Mouse (Mus musculus) lung, embryonic 14.5 days (tissue): ENCODE results near the gene Phlpp1. TPM values are rescaled to one million over a fixed set of nuclear protein-coding genes. Genes with fewer than 3 reads are reported as not detected.
A peak's percentile ranks its signal among the peaks of the same experiment; 100 is the strongest.

Source experiments
- ATAC-seq: fragments of 200-750 bp; cut with Nextera tagmentation; 2 replicates; pipeline ENCODE4 v1.8.0; 2017; ENCODE audit warnings: mild to moderate bottlenecking, moderate TSS enrichment, moderate library complexity; ENCODE audit not compliant: insufficient read depth
- DNase-seq: peaks from one replicate; pipeline ENCODE4 v3.0.0-alpha.2; 2015
- H3K27ac ChIP-seq: fragments of 300-500 bp; sonication (generic); 2 replicates; pipeline ENCODE4 v1.5.1; 2014; ENCODE audit warnings: low read depth, mild to moderate bottlenecking, moderate library complexity
- H3K27me3 ChIP-seq: fragments of 300-500 bp; sonication (generic); 2 replicates; pipeline ENCODE4 v1.6.1; 2014; ENCODE audit warnings: low read length, control low read depth; ENCODE audit not compliant: insufficient read depth
- H3K36me3 ChIP-seq: fragments of 300-500 bp; sonication (generic); 2 replicates; pipeline ENCODE4 v1.6.1; 2014; ENCODE audit warnings: control low read depth; ENCODE audit not compliant: insufficient read depth
- H3K4me1 ChIP-seq: fragments of 300-500 bp; sonication (generic); 2 replicates; pipeline ENCODE4 v1.6.1; 2014; ENCODE audit warnings: antibody characterized with exemption, control low read depth; ENCODE audit not compliant: insufficient read depth
- H3K4me2 ChIP-seq: fragments of 300-500 bp; sonication (generic); 2 replicates; pipeline ENCODE4 v1.6.1; 2014; ENCODE audit warnings: mild to moderate bottlenecking
- H3K4me3 ChIP-seq: fragments of 300-500 bp; sonication (generic); 2 replicates; pipeline ENCODE4 v1.5.1; 2014; ENCODE audit warnings: low read depth, low read length
- H3K9ac ChIP-seq: fragments of 300-500 bp; sonication (generic); 2 replicates; pipeline ENCODE4 v1.6.1; 2014
- H3K9me3 ChIP-seq: fragments of 300-500 bp; sonication (generic); 2 replicates; pipeline ENCODE4 v1.6.1; 2016; ENCODE audit warnings: low read depth, low read length, control low read depth
- CTCF ChIP-seq: IDR thresholded peaks from 2 replicates; pipeline ENCODE4 v1.5.1; 2016; ENCODE audit warnings: antibody characterized with exemption, low read depth
- WGBS: fragments of 180-500 bp; shearing (Covaris S2); extraction: QIAGEN DNeasy Blood & Tissue Kit; methylation state at CpG from one replicate; pipeline ENCODE4 v1.1.7; 2014; 5-methylcytosine and 5-hydroxymethylcytosine counted together
- polyA plus RNA-seq: library from polyadenylated mRNA; unstranded; fragments of >200 nt; fragmentation: Nextera tagmentation; extraction: Ambion mirVana; gene quantifications from 2 replicates; pipeline ENCODE4 v1.2.1, GENCODE M21; 2014

Phlpp1 gene
- polyA plus RNA-seq, 1 experiment from 2014 or later, result 4.2 TPM

DNA sequence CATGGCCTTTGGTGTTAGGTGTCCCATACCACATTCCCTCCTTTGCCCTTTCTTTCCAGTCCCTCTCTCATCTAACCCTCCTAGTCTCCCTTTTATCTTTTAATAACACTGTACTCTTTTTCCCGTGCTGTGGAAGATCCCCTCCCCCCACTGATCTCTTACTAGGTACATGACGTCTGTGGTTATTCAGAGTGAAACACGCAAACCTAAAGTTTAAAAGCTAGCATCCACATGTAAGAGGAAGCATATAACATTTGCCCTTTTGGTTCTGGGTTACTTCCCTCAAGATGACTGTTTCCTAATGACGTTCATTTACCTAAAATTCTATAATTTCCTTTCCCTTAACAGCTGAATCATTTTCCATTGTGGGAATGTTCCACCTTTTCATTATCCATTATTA, 203.4 kb downstream of the Phlpp1 start:
- Histone ChIP-seq H3K9me3 (no peaks in the 10 kb centered on the region), H3K4me2 (no peak overlapping the region), H3K27me3 (no peaks in the 10 kb centered on the region), H3K4me3 (no peak overlapping the region), H3K9ac (no peak overlapping the region), H3K36me3 (no peaks in the 10 kb centered on the region), H3K27ac (no peak overlapping the region), H3K4me1 (no peaks in the 10 kb centered on the region)
- ATAC-seq (no peak), DNase-seq (no peak)
- WGBS, result 72% methylated on average over 4 of the region's 4 CpGs
- TF ChIP-seq CTCF, result no peak

DNA sequence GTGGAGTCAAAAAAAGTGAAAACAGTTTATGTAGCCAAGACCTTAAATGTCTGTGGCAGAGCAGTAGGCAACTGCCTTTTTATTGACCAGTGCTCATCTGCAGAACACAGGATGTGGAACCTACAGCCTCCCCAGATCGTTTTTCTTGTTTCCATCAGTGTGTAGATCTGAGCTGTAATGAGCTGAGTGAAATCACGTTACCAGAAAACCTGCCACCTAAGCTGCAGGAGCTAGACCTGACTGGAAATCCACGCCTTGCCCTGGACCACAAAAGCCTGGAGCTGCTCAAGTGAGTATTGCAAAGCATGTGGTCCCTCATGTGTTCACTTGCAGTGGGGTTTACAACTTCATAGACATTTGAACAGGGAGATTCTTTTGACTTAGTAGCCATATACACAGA, 204.5 kb downstream of the Phlpp1 start:
- no peak for ATAC-seq

DNA sequence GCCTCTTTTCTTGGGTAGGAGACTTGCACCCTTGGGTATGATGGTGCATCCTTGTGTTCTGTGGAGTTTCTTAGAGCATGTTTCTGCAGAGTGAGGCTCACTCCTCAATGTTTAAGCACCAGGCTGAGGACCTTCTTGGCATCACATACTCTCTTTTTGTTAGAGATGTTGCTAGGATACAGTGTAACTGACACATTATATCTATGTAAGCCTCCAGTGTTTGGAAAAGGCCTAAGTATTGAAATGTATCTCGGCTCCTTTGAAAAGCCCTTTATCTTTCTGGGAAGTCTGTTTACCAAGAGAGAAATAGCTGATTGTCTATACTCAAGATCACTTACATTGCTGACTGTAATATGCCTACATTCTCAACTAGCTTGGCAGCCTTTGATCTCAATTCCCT, 208.9 kb downstream of the Phlpp1 start:
- Histone ChIP-seq H3K36me3 (no peaks in the 10 kb centered on the region), H3K4me1 (no peaks in the 10 kb centered on the region), H3K9ac (no peak overlapping the region), H3K27ac (no peak overlapping the region), H3K4me3 (no peak overlapping the region), H3K9me3 (no peaks in the 10 kb centered on the region), H3K27me3 (no peaks in the 10 kb centered on the region), H3K4me2 (no peak overlapping the region)
- peak; percentile 16 for DNase-seq
- no peak for TF ChIP-seq CTCF
- WGBS, result 19% methylated on average over 1 of the region's 1 CpGs
- no peak for ATAC-seq

More for the DNA sequence above, 204.5 kb downstream of the Phlpp1 start:
- no peak for DNase-seq
- H3K9ac ChIP-seq, result no peak overlapping the region
- no peak overlapping the region for H3K4me2 ChIP-seq
- H3K27me3 ChIP-seq, result no peaks in the 10 kb centered on the region
- no peaks in the 10 kb centered on the region for H3K36me3 ChIP-seq
- 58% methylated on average over 3 of the region's 3 CpGs for WGBS
- no peak overlapping the region for H3K27ac ChIP-seq
- no peak for TF ChIP-seq CTCF
- H3K4me3 ChIP-seq, result no peak overlapping the region
- no peaks in the 10 kb centered on the region for H3K4me1 ChIP-seq
- H3K9me3 ChIP-seq, result no peaks in the 10 kb centered on the region

- no peak for TF ChIP-seq CTCF
- WGBS, result 58% methylated on average over 5 of the region's 5 CpGs
- no peaks in the 10 kb centered on the region for H3K27me3 ChIP-seq
- H3K9me3 ChIP-seq, result no peaks in the 10 kb centered on the region
- no peak overlapping the region for H3K4me3 ChIP-seq
- DNase-seq (no peak), ATAC-seq (no peak)
- no peak overlapping the region for H3K4me2 ChIP-seq
- H3K36me3 ChIP-seq, result no peaks in the 10 kb centered on the region
- no peak overlapping the region for H3K27ac ChIP-seq
- H3K9ac ChIP-seq, result no peak overlapping the region
- no peaks in the 10 kb centered on the region for H3K4me1 ChIP-seq
Observed at GRCm38 (mm10) chr1:106386542-106386941, 215.0 kb downstream of the Phlpp1 start.

DNA sequence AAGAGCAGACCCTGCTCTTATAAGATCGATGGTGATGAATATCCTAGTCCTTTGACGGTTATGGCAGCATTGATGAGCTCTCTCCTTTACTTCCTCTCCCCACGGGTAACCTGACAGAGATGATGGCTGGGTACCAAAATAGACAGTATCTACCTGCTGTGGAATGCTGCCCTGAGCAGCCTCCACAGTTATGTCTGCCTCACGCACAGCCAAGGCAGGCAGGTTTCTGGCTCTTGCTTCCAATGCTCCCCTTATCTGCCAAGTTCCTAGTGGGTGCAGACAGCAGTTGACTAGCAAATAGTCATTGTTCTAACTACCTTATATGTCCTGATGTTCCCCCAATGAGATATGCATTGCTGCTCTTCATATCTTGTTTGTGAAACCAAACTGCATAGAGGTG, 215.7 kb downstream of the Phlpp1 start:
- TF ChIP-seq CTCF, result no peak
- H3K9me3 ChIP-seq, result no peaks in the 10 kb centered on the region
- H3K4me2 ChIP-seq, result no peak overlapping the region
- no peak overlapping the region for H3K27ac ChIP-seq
- no peaks in the 10 kb centered on the region for H3K4me1 ChIP-seq
- ATAC-seq (no peak), DNase-seq (no peak)
- H3K4me3 ChIP-seq, result no peak overlapping the region
- H3K36me3 ChIP-seq, result peaks cover 6% of the 10 kb centered on the region; the same call in 1 of the 2 replicates
- 87% methylated on average over 4 of the region's 4 CpGs for WGBS
- no peaks in the 10 kb centered on the region for H3K27me3 ChIP-seq
- H3K9ac ChIP-seq, result no peak overlapping the region

DNA sequence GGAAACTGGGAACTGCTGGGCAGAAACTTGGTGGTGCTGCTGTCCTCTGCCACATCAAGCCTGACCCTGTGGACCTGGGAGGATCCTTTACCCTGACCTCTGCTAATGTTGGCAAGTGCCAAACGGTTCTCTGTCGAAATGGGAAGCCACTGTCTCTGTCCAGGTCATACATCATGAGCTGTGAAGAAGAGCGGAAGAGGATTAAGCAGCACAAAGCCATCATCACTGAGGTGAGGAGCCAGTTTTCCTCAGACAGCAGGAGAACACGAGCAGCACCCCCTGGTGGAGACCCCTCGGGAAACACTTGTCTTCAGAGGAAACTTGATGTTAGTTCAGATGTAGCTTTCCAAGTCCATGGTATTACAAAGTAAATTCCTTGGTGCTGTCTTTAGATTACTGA, 218.1 kb downstream of the Phlpp1 start:
- 0 out of 2 replicates have a peak, but pooled peaks have one; percentile 25 for ATAC-seq
- 14% methylated on average over 5 of the region's 5 CpGs for WGBS

DNA sequence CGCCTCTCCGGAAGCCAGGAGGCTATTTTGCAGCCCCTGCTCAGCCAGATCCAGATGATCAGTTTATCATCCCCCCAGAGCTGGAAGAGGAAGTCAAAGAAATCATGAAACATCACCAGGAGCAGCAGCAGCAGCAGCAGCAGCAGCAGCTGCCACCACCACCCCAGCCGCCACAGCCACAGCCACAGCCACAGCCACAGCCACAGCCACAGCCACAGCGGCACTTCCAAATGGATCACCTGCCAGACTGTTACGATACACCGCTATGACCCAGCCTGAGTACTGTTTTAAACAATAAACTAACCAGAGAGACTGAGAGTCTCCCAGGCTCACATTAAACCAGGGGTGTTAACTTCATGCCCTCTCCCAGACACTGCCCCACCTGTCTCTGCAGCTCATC, 221.5 kb downstream of the Phlpp1 start:
- no peaks in the 10 kb centered on the region for H3K4me1 ChIP-seq
- no peak overlapping the region for H3K27ac ChIP-seq
- H3K4me3 ChIP-seq, result no peak overlapping the region
- H3K36me3 ChIP-seq, result peaks cover 17% of the 10 kb centered on the region
- no peak overlapping the region for H3K9ac ChIP-seq
- ATAC-seq (no peak), DNase-seq (no peak)
- no peaks in the 10 kb centered on the region for H3K9me3 ChIP-seq
- 87% methylated on average over 6 of the region's 6 CpGs for WGBS
- no peak overlapping the region for H3K4me2 ChIP-seq
- H3K27me3 ChIP-seq, result no peaks in the 10 kb centered on the region
- no peak for TF ChIP-seq CTCF

More for the DNA sequence above, 218.1 kb downstream of the Phlpp1 start:
- Histone ChIP-seq H3K4me3 (no peak overlapping the region), H3K27ac (no peak overlapping the region), H3K4me2 (no peak overlapping the region), H3K27me3 (no peaks in the 10 kb centered on the region), H3K9ac (no peak overlapping the region), H3K36me3 (peaks cover 17% of the 10 kb centered on the region), H3K9me3 (no peaks in the 10 kb centered on the region), H3K4me1 (no peaks in the 10 kb centered on the region)
- TF ChIP-seq CTCF, result peak; percentile 84
- DNase-seq, result peak; percentile 90

DNA sequence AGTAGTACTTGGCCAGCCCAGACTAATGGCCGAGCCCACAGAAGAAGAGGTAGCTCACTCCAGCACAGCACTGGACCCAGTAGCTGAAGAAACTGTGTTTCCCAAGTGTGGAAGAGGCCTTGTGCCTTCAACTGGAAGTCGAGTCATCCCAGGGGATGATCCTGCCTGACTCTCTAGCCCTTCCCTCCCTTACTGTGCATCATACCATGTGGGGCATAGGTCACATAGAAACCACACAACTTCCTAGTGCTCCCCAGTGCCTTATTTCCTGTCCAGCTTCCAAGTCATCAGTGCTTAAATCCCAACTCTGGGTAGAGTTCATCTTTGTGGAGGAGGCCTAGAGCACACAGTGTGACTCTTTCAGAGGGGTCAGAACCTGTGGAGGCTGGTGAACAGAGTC, 223.1 kb downstream of the Phlpp1 start:
- Histone ChIP-seq H3K9me3 (no peaks in the 10 kb centered on the region), H3K27ac (no peak overlapping the region), H3K27me3 (no peaks in the 10 kb centered on the region), H3K4me1 (no peaks in the 10 kb centered on the region), H3K36me3 (peaks cover 17% of the 10 kb centered on the region), H3K9ac (no peak overlapping the region), H3K4me2 (no peak overlapping the region), H3K4me3 (no peak overlapping the region)
- WGBS, result 78% methylated on average over 2 of the region's 2 CpGs
- ATAC-seq (no peak), DNase-seq (no peak)
- no peak for TF ChIP-seq CTCF
